Mouse (Mus musculus): Measurements from ENCODE around the gene Adcy2. TPM values are rescaled to one million over a fixed set of nuclear protein-coding genes. Genes with fewer than 3 reads are reported as not detected.

Adcy2 gene
- polyA plus RNA-seq, 1 experiment from 2014 or later = 7.5 TPM

- no peak for ATAC-seq (ENCODE audit: insufficient number of reproducible peaks, low FRiP score, low TSS enrichment, low read depth)
- Histone ChIP-seq H3K9ac (no peak overlapping the region), H3K4me3 (no peak overlapping the region), H3K4me1 (no peaks in the 10 kb centered on the region), H3K27ac (no peak overlapping the region), H3K36me3 (no peaks in the 10 kb centered on the region), H3K27me3 (no peaks in the 10 kb centered on the region), H3K4me2 (no peak overlapping the region), H3K9me3 (no peaks in the 10 kb centered on the region)
- WGBS = 56% methylated on average over 4 of the region's 4 CpGs
These were observed 139.3 kb downstream of the Adcy2 start for GRCm38 (mm10) chr13:68860036-68860435.

DNA sequence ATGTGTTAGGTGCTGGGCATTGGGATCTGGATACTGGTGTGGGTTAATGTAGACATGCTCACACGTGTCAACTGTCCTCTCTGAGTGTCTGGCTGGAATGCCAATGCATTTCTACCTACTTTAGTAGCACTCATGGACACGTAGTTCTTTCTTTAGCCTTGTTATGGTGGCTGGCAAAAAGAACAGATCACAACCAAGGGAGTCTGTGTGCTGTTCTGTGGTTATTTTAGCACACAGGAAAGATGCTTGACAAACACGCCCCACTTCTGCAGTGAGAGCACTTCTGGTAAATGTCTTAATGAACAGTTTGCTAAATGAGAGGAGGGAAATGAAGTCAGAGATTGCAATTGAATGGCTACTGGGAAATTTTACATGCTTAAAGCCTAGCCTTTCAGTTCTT is 151.1 kb downstream of the Adcy2 start:
- Histone ChIP-seq H3K4me1 (no peaks in the 10 kb centered on the region), H3K4me2 (no peak overlapping the region), H3K9me3 (no peaks in the 10 kb centered on the region), H3K9ac (no peak overlapping the region), H3K27ac (no peak overlapping the region), H3K27me3 (no peaks in the 10 kb centered on the region), H3K36me3 (no peaks in the 10 kb centered on the region), H3K4me3 (no peak overlapping the region)
- WGBS = 71% methylated on average over 3 of the region's 3 CpGs
- ATAC-seq (ENCODE audit: insufficient number of reproducible peaks, low FRiP score, low TSS enrichment, low read depth) = no peak

DNA sequence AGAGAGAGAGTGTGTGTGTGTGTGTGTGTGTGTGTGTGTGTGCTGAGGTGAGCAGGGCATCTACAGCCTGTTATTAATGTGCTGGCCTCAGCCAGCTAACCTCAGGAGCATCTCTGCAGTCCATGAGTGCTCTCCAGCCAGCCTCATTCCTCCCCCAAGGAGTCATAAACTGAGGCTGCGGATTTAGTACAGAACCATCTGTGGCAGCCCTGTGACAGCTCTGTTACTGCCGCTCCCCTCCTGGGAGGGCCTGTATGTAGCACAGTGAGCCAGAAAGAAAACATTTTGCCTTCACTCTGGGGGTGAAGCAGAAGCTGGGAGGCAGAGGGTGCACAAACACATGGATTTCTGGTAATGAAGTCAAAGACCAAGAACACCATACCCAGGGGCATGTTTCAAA is 159.8 kb downstream of the Adcy2 start:
- no peak for ATAC-seq (ENCODE audit: insufficient number of reproducible peaks, low FRiP score, low TSS enrichment, low read depth)
- H3K27me3 ChIP-seq = no peaks in the 10 kb centered on the region
- WGBS = 8% methylated on average over 2 of the region's 2 CpGs
- no peaks in the 10 kb centered on the region for H3K9me3 ChIP-seq
- H3K27ac ChIP-seq = no peak overlapping the region
- H3K4me2 ChIP-seq = no peak overlapping the region
- H3K4me1 ChIP-seq = peaks cover 6% of the 10 kb centered on the region; the same call in 1 of the 2 replicates
- H3K4me3 ChIP-seq = no peak overlapping the region
- no peaks in the 10 kb centered on the region for H3K36me3 ChIP-seq
- H3K9ac ChIP-seq = no peak overlapping the region

GRCm38 (mm10) chr13:68836183-68836582 is 163.2 kb downstream of the Adcy2 start:
- ATAC-seq (ENCODE audit: insufficient number of reproducible peaks, low FRiP score, low TSS enrichment, low read depth) = no peak
- Histone ChIP-seq H3K4me3 (no peak overlapping the region), H3K36me3 (no peaks in the 10 kb centered on the region), H3K9ac (no peak overlapping the region), H3K4me1 (peaks cover 6% of the 10 kb centered on the region; the same call in 1 of the 2 replicates), H3K27me3 (no peaks in the 10 kb centered on the region), H3K27ac (no peak overlapping the region), H3K4me2 (no peak overlapping the region), H3K9me3 (no peaks in the 10 kb centered on the region)

DNA sequence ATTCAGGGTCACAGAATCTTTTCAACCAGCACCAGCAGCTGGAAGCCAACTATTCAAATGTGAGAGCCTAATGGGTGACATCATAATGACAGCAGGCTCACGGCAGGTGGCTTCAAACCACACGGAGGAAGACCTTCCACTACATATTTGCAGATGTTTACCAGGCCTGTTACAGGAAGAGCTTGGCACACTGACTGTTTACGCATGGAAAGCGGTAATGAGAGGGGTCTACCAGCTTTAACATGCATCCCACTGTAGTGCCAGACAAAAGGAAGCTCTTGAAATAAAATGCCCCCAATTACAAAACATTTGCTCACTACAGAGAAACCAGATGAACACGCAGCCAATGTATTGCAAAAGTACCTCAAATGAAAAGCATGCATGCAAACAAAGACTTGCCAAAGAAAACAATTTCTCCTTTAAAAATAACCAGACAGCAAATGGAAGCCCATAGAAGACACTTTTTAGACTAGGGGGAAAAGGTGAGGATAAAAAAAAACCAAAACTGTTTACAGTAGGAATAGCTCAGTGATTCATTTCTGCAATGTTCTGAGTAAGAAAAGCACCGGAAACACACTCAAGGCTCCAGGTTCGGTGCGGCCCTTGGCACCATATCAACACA is 163.8 kb downstream of the Adcy2 start:
- no peak overlapping the region for H3K4me2 ChIP-seq
- H3K9ac ChIP-seq = no peak overlapping the region
- no peak overlapping the region for H3K27ac ChIP-seq
- H3K27me3 ChIP-seq = no peaks in the 10 kb centered on the region
- ATAC-seq (ENCODE audit: insufficient number of reproducible peaks, low FRiP score, low TSS enrichment, low read depth) = no peak
- H3K4me1 ChIP-seq = peaks cover 8% of the 10 kb centered on the region; the same call in 1 of the 2 replicates
- H3K36me3 ChIP-seq = no peaks in the 10 kb centered on the region
- H3K9me3 ChIP-seq = no peaks in the 10 kb centered on the region
- 55% methylated on average over 8 of the region's 8 CpGs for WGBS
- no peak overlapping the region for H3K4me3 ChIP-seq

DNA sequence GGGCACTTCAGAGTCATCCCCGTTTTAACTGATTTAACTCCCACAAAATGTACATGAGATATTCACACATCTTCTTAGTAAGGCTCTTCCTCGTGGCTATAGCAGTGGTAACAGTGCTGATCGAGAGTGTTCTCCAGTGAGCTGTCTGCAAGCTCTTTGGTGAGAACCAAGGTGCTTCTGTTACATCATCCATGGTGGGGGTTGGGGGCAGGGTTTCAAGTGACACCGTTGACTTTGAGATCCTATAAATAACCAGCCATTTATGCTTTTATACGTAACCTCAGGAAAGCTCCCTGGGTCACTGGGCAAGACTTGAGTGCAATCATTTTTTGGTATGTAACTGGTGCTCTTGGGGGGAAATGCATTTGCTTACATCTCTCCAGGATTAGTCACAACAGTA is 167.2 kb downstream of the Adcy2 start:
- no peak overlapping the region for H3K4me3 ChIP-seq
- H3K27ac ChIP-seq = no peak overlapping the region
- ATAC-seq (ENCODE audit: insufficient number of reproducible peaks, low FRiP score, low TSS enrichment, low read depth) = no peak
- H3K9me3 ChIP-seq = no peaks in the 10 kb centered on the region
- WGBS = 70% methylated on average over 5 of the region's 5 CpGs
- no peaks in the 10 kb centered on the region for H3K27me3 ChIP-seq
- no peak overlapping the region for H3K9ac ChIP-seq
- H3K36me3 ChIP-seq = no peaks in the 10 kb centered on the region
- H3K4me2 ChIP-seq = no peak overlapping the region
- H3K4me1 ChIP-seq = 0 out of 2 replicates have a peak, but pooled peaks cover 9% of the 10 kb centered on the region

GRCm38 (mm10) chr13:68830030-68830759 is 169.1 kb downstream of the Adcy2 start:
- Histone ChIP-seq H3K4me3 (no peak overlapping the region), H3K4me2 (no peak overlapping the region), H3K9ac (no peak overlapping the region), H3K27me3 (no peaks in the 10 kb centered on the region), H3K36me3 (no peaks in the 10 kb centered on the region), H3K9me3 (no peaks in the 10 kb centered on the region), H3K4me1 (0 out of 2 replicates have a peak, but pooled peaks cover 6% of the 10 kb centered on the region), H3K27ac (no peak overlapping the region)
- 76% methylated on average over 6 of the region's 6 CpGs for WGBS
- ATAC-seq (ENCODE audit: insufficient number of reproducible peaks, low FRiP score, low TSS enrichment, low read depth) = peak; percentile 19; the same call in 1 of the 2 replicates

DNA sequence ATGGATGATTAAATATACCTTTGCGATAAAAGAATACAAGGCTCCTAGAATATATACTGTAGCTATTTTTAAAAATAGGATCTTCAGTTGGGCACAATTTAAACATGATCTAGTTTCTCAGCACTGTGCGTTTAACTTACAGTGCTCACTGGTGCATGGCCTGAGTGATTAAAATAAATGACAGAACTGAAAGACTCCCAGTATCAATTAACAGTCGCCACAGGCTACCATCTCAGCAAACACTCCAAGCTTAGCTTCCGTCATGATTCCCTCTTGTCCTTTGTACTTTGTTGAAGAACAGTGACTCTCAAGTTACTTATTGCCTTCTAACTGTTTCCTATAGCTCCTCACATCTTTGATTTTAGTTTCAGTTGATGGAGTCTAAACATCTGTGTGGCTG is 170.9 kb downstream of the Adcy2 start:
- no peaks in the 10 kb centered on the region for H3K9me3 ChIP-seq
- H3K4me3 ChIP-seq = no peak overlapping the region
- 72% methylated on average over 4 of the region's 4 CpGs for WGBS
- ATAC-seq (ENCODE audit: insufficient number of reproducible peaks, low FRiP score, low TSS enrichment, low read depth) = no peak
- H3K9ac ChIP-seq = no peak overlapping the region
- H3K4me2 ChIP-seq = no peak overlapping the region
- 0 out of 2 replicates have a peak, but pooled peaks cover 6% of the 10 kb centered on the region for H3K4me1 ChIP-seq
- H3K27ac ChIP-seq = no peak overlapping the region
- H3K36me3 ChIP-seq = no peaks in the 10 kb centered on the region
- H3K27me3 ChIP-seq = no peaks in the 10 kb centered on the region

DNA sequence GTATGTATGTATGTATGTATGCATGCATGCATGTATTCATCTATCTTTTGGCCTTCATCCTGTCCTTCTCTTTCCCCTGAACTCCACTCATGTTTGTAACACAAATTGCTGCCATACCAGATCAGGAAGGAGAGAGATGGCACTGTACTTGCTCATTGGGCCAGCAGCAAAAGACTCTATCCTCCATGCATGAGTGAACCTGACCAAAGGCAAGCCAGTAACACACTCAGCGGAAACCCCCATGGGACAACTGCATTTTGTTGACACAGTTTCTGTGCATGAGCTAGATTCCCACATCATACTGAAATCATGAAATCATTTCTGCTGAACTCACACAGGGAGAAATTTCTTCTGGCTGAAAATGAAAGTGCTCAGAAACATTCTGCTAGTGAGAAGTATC is 172.9 kb downstream of the Adcy2 start:
- no peak overlapping the region for H3K9ac ChIP-seq
- no peak overlapping the region for H3K4me2 ChIP-seq
- H3K27me3 ChIP-seq = no peaks in the 10 kb centered on the region
- no peaks in the 10 kb centered on the region for H3K36me3 ChIP-seq
- peaks cover 6% of the 10 kb centered on the region; the same call in 1 of the 2 replicates for H3K4me1 ChIP-seq
- H3K9me3 ChIP-seq = no peaks in the 10 kb centered on the region
- WGBS = 90% methylated on average over 1 of the region's 1 CpGs
- no peak overlapping the region for H3K27ac ChIP-seq
- ATAC-seq (ENCODE audit: insufficient number of reproducible peaks, low FRiP score, low TSS enrichment, low read depth) = no peak
- H3K4me3 ChIP-seq = no peak overlapping the region

DNA sequence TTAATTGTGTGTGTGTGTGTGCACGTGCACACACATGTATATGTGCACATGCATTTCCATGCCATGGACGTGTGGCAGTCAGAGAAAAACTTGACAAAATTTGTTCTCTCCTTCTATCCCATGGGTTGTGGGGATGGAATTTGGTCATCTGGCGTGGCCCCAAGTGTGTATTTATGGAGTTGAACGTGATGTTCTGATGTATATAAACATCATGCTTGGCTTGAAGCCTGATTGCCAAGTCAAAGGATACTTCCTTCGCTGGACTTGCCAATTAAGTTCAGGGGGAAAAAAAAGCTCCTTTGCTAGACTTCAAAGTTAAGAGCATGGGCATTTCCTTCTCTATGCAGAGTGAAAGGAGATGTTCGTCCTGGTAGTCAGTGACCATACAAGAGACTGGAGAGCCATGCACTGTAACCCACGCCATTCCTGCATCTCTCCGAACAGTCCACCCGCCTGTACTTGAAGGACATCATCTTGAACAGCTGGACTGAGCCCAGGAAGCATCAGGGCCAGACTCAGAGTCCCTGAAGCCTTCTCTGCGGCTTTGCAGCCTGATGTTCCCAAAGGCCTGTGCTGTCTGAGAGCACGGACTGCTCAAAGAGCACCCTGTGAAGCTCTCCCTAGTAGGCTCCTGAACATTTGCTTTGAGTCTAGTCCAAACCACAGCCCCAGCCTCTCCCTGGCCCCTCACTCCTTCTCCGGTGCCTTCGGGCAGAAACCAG is 178.3 kb downstream of the Adcy2 start:
- Histone ChIP-seq H3K4me2 (no peak overlapping the region), H3K36me3 (no peaks in the 10 kb centered on the region), H3K4me3 (no peak overlapping the region), H3K9me3 (no peaks in the 10 kb centered on the region), H3K27me3 (no peaks in the 10 kb centered on the region), H3K9ac (no peak overlapping the region), H3K4me1 (peaks cover 3% of the 10 kb centered on the region; the same call in 1 of the 2 replicates), H3K27ac (peak overlapping the region; percentile 44; the same call in 1 of the 2 replicates)
- 67% methylated on average over 13 of the region's 13 CpGs for WGBS
- ATAC-seq (ENCODE audit: insufficient number of reproducible peaks, low FRiP score, low TSS enrichment, low read depth) = peak; percentile 73

DNA sequence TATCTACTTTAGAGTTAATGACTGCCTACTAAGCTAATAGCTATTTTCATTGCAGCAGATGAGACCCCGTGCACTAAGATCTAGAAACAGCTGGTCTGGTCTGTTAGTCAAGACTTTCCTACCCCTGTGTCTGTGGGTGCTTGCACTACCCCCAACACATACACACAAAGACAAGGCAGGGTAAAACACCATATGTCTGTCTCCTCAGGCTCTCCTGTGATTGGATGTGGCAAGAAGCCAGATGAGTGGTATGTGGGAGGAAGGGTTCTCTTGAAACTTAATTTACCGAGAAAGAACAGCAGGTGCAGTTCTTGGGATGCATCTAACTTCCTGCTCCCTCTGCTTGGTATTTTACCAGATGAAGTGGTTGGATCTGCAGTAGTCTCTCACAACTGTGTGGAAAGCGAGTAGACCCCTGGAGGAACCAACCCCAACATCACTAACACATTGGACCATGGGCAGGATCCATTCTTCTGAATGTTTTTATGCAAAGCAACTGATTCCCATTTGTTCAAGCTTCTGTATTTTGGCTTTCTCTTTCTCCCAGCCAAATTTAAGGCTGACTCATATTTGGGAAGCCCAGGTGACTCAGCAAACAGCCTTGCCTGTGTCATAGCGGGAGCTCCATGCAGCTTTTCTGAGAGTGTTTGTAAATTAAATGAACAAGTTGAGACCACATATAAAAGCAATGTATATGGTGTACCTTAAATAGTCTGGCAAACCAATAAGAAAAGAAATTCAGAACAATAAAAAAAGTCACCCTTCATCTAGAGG is 183.4 kb downstream of the Adcy2 start:
- no peak for ATAC-seq (ENCODE audit: insufficient number of reproducible peaks, low FRiP score, low TSS enrichment, low read depth)
- Histone ChIP-seq H3K36me3 (no peaks in the 10 kb centered on the region), H3K27me3 (no peaks in the 10 kb centered on the region), H3K4me2 (no peak overlapping the region), H3K9me3 (no peaks in the 10 kb centered on the region), H3K9ac (no peak overlapping the region), H3K27ac (no peak overlapping the region), H3K4me1 (no peaks in the 10 kb centered on the region), H3K4me3 (no peak overlapping the region)
- WGBS = 75% methylated on average over 4 of the region's 4 CpGs

Data from limb, embryonic 15.5 days (tissue).